Mouse (Mus musculus) CH12F3 (cell line): ENCODE data around the gene Smagp.

Experiments
- in situ Hi-C: fragments of 300-500 bp; cut with MboI; formaldehyde crosslinking; loops from 2 replicates; pipeline ENCODE4 v1.14.3; 2020; ENCODE audit warnings: low sequenced_read_pairs

Smagp gene

DNA sequence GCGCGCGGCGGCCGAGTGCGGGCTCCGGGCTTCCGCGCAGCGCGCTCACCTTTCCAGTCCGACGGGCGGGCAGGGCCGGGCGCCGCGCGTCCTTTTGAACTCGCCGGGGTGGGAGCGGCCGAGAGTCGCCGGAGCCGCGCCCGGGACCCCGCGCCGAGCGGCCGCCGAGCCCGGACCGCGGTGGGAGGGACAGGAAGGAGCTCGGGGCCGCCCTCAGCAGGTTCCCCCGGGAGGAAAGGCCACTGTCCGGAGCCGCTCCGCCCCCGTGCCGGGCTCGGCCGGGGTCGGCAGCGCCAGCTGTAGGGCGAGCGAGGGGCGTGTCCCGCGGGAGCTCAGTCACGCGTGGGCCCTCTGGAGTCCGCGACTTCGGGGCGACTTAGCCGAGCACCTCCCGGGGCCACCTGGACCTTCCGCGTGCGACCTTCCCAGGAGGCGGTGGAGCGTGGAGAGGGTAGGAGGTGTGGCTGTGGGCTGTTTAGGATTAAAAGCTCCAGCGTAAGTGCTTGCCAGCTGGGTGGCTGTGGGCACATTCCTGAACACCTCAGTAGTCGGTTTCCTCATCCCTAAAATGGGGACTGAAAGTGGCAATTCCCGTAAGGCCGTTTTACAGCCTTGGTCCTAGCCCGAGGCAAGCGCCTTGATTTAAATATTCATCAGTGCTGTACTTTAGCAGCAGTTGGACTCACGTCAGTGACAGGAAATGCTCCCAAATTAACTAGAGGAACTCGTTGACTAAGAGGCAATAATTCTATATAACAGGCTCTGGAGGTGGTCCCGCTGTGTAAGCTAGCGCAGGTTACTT lies at the start of gene Smagp:
Gene Smagp (minus strand): TSS at position 241 of the 802 bp plus-strand sequence.
- in situ Hi-C loops, result no loop called here

DNA sequence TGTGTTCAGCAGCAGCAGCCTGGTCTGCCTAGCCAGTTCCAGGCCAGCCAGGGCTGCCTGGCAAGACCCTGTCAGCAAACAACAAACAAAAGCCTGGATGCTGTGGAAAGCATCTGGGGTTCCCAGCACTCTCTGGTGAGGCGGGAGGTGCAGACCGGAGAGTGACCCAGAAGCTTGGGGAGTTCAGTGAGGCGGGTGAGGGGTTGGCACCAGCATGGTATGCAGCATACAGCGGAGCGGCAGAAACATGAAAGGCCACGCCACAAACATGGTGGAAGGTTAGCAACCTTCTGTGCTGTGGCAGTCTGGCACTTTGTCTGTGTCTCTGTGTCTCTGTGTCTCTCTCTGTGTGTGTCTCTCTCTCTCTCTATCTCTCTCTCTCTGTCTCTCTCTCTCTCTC lies 49.7 kb upstream of the Smagp start:
- in situ Hi-C loops, result loop anchor here (25.0 kb wide), 1 partner anchor 149 kb away; no protein-coding TSS in a partner anchor

DNA sequence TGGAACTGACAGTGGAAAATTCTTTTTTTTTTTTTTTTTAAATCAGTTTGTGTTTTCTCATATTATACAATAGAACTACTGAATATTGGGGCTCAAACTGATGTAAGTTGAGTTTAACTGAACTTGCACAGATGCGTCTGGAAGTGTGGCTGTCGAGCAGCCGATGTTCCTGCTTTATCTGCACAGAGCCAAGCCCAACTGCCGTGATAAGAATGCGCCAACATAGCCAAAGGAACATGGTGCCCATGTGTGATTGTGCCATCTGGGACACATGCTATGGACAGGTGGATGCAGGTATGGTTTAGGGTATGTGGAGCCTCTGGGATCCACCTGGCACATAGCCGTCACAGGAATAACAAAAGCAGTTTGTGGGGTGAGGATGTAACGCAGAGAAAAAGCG lies 49.1 kb upstream of the Smagp start:
- in situ Hi-C loops, result loop anchor here (25.0 kb wide), 1 partner anchor 149 kb away; no protein-coding TSS in a partner anchor

DNA sequence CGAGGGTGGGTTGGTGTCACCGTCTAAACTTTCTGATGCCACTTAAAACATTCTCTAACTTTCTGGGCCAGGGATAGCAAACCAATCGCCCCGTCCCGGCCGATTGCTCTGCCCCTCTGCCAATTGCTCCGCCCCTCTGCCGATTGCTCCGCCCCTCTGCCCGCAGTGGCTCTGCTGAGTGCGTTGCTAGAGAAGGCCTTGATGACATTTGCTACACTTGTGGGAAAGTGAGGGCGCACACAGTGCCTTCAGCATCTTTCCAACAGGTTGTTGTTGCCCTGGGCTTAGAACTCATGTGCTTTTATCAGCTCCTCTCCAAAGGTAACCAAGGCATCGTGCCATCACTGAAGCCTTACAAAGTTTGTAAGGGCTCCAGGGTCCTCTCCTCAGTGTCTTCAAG lies 48.5 kb upstream of the Smagp start:
- in situ Hi-C loops, result loop anchor here (25.0 kb wide), 1 partner anchor 148 kb away; no protein-coding TSS in a partner anchor

DNA sequence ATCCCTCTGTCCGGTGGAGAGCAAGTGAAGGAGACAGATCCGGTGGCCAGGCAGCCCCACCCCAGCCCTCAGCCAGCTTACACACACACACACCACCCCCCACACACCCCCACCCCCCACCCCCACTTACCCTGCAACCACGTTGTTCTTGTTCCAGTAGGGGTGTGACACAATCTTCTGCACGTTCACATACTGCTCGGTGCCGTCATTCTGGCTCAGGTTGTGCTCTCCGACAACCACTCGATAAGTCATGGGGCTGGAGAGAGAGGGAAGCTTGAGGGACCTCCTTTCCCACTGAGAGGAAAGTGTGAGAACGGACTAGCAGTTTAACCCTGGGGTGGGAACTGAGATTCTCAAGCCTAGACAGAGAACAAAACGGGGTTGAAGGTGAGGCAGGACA lies 47.7 kb upstream of the Smagp start:
- in situ Hi-C loops, result loop anchor here (25.0 kb wide), 1 partner anchor 147 kb away; no protein-coding TSS in a partner anchor

DNA sequence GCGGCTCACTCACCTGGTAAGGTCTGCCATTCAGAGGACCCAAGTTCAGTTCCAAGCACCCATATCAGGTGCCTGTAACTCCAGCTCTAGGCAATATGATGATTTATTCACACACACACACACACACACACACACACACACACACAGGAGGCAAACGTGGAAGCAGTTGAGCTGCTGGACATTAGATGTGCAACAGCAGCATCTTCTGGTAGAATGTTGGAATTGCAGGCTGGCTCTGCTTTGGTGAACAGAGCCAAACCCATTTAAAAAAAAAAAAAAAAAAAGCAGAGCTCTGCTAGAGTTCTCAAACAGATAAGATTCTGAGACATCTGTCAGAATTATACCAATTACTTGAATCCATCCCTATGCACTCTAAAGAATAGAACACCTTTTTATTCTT lies 46.3 kb upstream of the Smagp start:
- in situ Hi-C loops, result loop anchor here (25.0 kb wide), 1 partner anchor 146 kb away; no protein-coding TSS in a partner anchor

DNA sequence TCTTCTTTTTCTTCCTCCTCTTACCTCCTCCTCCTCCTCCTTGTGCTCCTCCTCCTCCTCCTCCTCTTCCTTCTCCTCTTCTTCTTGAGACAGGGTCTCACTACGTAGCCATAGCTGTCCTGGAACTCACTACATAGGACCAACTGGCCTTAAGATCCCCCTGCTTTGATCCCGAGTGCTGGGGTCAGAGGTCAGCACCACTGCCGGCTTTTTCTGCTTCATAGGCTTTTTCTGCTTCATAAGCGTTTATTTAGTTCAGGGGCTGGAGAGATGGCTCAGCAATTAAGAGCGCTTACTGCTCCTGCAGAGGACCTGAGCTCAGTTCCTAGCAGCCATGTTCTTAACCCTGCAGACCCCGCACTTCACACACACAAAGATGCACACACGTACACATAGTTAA lies 45.0 kb upstream of the Smagp start:
- in situ Hi-C loops, result loop anchor here (25.0 kb wide), 1 partner anchor 144 kb away; no protein-coding TSS in a partner anchor

DNA sequence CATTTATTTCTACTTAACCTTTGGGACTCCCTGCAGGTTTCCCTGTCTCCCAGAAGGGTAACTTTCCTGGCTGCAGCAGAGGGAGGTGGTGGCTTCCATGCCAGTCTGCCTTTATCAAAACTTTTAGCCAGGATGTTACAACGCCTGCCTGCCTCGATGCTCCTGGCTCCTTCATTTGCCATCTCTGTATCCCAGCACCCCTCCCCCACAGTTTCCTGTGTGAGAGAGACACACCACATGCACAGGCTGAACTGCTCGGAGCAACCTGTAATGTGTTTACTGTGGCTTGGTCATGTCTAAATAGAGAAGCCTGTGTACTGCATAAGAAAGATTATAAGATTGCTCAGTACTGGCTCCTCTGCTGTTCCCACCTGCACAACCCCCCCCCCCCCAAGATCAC lies 43.6 kb upstream of the Smagp start:
- in situ Hi-C loops, result loop anchor here (25.0 kb wide), 1 partner anchor 143 kb away; no protein-coding TSS in a partner anchor

DNA sequence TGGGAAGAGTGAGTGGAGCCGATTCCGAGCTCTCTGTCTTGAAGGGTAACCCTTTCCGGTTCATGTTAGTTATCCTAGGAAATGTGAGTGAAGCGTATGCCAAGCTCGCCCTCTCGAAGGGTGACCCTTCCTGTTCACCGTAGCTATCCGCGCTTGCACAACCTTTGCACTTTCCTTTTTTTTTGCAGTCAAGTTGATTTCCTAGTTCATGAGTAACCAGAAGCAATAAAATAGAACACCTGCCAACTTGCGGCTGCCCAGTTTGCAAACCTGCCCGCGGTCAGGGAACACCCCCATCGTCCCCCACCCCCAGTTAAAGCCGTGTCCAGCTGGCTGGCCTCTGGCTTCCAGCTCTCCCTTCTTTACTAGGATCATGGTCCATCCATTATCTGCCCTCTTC lies 42.3 kb upstream of the Smagp start:
- in situ Hi-C loops, result loop anchor here (25.0 kb wide), 1 partner anchor 142 kb away; no protein-coding TSS in a partner anchor

DNA sequence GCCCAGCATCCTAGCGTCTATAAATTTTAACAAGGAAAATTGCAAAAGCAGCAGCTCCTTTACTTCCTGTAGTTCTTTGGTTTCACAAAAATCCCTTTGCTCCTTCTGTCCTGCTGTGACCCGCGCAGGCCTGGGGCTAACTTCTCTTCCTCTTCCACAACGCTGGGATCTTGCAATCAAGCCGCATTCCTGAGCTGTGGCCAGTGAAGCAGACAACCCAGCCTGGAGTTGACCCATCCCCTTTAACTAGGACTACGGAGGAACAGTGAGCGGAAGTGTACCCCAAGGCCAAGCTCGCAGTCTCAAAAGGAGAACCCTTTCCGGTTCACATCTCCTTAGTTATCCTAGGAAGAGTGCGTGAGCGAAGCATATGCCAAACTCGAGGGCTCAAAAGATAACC lies 41.8 kb upstream of the Smagp start:
- in situ Hi-C loops, result loop anchor here (25.0 kb wide), 1 partner anchor 141 kb away; no protein-coding TSS in a partner anchor

DNA sequence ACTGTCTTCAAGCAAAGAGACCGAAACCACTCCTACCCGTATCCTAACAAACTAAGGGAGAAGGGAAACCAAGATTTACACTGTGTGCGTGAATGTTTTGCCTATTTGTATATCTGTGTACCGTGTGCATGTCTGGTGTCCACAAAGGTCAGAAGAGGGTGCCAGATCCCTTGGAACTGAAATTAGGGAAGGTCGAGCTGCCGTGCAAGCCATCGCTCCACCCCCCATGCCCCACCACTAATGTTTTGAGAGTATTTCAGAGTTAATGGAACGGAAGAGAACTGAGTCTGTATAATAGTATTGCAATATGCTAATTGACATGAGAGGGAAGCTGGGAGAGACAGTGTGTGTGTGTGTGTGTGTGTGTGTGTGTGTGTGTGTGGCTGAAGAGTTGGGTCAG lies 40.9 kb upstream of the Smagp start:
- in situ Hi-C loops, result loop anchor here (25.0 kb wide), 1 partner anchor 140 kb away; no protein-coding TSS in a partner anchor

DNA sequence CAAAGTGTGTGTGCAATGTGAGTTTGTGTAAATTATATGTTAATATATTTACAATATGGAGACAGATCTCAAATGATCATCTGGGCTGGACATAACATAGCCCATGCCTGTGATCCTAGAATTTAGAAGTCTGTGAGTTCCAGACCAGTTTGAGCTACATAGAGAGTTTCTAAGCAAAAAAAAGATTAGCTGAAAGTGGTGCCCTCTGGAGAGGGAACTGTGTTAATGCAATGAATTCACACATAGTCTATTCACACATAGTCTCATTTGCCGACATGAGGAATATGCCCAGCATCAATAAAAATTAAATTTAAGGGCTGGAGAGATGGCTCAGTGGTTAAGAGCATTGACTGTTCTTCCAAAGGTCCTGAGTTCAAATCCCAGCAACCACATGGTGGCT lies 39.8 kb upstream of the Smagp start:
- in situ Hi-C loops, result loop anchor here (25.0 kb wide), 1 partner anchor 139 kb away; no protein-coding TSS in a partner anchor

DNA sequence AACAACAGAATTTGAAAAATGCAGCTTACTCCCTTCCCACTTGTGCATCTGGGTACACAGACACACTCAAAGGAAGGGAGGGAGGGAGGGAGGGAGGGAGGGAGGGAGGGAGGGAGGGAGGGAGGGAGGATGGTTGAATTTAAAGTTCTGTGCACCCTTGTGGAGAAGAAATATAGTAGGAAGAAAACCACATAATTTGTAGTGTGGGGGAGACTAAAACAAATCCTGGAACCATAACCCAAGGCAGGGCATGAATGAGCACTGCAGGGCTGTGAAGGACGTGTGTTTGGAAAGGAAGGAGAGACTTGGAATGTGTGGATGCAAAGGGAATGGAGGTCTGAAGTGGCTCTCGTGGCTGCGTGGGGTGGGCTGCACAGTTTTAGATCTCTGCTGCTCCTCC lies 38.7 kb upstream of the Smagp start:
- in situ Hi-C loops, result loop anchor here (25.0 kb wide), 1 partner anchor 138 kb away; no protein-coding TSS in a partner anchor

DNA sequence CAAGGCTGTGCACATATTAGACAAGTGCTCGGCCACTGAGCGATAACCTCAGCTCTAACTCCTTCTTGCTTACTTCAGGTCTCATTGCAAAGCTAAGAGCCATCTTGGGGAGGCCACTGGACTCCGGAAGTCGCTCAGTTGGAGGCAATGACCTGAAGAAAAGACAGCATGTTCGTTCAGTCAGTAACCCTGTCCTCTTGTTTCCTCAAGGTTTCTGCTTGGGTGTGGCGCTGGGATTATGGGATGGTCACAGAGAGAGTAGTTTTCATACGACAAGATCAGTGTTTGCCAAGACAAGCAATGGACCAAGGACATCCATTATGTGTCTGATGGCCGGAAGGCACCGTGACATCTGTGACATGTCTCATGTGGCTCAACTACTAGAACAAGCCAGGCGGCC lies 37.8 kb upstream of the Smagp start:
- in situ Hi-C loops, result no loop called here

DNA sequence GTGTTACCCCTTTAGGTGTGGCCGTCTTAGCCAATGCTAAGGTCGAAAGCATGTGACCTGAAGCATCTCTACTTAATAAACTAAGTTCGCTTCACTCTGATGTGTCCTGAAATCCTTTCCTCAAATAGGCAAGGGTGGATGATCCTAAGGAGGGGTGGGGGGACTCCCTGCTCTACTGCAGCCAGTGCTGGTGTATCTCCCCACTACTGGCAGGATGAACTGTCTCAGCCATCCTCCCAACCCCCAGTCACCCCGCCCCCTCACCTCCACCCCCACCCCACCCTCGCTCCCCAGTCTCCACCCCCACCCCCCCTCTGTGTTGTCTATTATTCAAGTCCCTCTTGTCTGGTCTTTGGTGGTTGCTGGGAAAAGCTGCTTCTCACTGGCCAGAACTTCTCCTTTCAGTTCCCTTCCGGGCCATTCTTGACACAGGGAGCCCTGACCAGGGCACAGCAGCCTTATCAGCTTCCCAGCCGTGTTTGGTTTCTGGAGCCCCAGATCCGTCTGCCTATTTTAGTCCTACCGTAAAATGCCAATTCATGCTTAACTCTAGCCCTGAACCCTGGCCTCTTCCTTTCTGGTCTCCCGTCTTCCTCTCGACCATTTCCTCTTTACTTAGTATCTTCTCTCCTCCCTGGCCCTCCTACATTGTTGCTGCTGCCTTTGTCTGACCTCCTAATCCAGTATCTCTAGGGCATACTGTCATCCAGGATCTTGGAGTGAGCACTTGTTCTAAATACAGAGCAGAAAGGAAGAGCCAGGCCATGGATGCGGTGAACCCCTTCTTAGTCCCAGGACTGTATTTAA lies 37.0 kb upstream of the Smagp start:
- in situ Hi-C loops, result no loop called here

DNA sequence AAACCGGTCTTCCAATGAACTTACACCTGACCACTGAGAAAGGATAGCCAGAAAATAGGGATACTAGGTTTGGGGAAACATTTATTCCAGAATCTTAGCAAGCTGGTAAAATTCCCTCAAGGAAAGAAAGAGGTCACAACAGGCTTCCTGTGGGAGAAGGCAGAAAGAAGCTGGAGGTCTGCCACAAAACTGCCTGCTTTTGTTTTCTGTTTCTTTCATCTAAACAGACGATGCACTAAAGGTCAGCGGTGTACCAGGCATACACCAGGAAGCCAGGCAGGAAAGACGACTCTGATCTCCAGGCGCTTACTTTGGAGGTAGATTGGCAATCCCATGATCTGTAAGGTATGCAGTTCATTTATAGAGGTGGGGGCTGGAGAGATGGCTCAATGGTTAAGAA lies 34.1 kb upstream of the Smagp start:
- in situ Hi-C loops, result no loop called here

DNA sequence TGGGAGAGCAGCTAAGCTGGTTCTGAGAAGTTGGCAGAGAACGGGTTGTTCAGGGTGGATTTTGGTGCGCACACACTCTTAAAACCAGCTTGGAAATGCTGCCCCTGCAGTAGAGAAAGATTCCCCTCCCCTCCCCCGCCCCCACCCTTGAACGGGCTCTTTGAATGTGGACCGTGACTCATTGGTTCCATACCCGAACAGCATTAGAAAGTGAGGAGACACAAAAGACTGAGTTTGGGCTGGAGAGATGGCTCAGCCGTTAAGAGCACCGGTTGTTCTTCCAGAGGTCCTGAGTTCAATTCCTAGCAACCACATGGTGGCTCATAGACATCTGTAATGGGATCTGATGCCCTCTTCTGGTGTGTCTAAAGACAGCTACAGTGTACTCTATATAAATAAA lies 33.3 kb upstream of the Smagp start:
- in situ Hi-C loops, result no loop called here

DNA sequence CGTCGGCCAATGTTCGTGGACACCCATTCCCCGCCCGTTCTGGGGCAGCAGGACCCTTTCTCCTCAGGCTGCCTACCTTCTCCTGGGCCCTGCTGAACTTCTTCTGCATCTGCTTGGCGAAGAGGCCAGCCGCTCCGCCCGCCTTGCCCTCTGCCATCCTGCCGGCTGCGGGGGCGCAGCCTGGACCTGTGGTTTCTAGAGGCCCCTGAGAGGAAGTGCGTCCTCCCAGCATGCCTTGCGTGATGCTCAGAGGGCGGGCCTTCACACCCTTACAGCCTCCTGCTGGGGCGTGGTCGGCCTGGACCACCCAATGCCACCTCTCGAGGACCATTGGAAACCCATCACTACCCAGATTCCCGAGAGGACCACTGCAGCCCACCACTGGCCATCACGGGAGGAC lies 32.6 kb upstream of the Smagp start, which contains the start of gene Bin2:
Gene Bin2 (minus strand): TSS at position 217 of the 400 bp plus-strand sequence.
- in situ Hi-C loops, result no loop called here

DNA sequence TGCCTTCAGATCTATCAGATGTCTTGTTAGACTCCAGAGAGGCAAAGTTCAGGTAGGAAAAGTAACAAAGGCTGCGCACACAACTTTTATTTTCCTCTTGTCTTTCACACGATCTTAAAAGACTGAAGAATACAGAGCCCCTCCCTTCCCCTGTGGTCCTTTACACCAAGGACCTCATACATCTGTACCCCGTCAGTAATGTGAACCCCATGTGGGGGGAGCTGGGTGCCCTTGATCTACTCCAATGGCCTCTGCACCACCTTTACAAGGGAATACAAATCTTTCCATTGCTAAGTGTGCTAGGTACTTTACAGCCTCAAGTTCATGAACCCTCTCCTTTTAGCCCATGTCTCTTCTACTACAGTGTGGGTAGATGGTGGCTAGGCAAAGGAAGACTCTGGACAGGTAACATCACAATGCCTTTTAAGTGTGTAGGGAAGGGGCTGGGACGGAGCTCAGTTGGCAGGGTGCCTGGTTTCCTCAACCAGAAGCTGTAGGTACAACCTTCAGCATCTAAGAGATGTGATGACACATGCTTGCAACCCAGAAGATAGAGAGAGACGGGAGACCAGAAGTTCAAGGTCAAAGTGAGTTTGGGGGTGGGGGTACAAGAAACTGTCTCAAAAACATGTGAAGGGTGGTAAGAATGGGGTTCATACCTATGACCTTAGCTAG lies 31.3 kb upstream of the Smagp start:
- in situ Hi-C loops, result no loop called here

DNA sequence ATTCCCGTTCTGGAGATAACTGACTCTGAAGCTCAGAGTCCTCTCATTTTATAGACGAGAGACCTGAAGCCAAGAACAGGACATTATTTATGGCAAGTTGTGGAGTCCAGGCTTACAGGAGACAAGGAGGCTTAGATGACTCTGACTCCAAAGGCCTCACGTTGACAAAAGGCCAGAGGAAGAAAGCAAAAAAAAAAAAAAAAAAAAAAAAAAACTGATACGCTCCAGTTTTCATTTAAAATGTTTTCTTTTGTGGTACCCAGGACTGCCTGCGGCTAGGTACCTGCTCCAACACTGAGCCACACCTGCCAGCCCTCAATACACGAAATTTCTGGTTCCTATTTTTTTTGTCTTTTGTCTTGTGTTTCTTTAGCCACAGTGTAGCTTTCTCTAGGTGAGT lies 30.7 kb upstream of the Smagp start:
- in situ Hi-C loops, result no loop called here

DNA sequence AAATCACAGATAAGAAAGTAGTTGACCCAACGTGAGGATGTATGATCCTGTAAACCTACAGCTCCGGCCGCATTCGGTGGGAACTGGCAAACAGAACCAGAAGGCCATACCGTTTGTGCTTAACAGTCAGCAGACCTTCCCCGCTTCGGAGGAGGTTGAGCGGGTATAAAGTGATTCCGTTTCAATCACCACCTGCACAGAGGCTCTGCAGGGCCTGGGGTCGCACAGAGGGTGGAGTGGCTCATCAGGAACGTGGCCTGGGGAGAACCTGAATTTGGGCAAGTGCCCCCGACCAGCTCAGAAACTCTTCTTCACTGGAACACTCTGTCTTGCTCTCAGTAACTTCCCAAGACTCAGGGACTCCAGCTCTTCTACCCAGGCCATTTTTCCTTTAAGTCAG lies 30.1 kb upstream of the Smagp start:
- in situ Hi-C loops, result no loop called here
